Mouse (Mus musculus): Measurements from ENCODE around the gene Fez2. TPM values are rescaled to one million over a fixed set of nuclear protein-coding genes. Genes with fewer than 3 reads are reported as not detected.
A peak's percentile ranks its signal among the peaks of the same experiment; 100 is the strongest.

The Fez2 gene
- polyA plus RNA-seq, 1 experiment from 2014 or later, result 51.0 TPM

- no peak for DNase-seq
- WGBS, result 95% methylated on average over 1 of the region's 1 CpGs
These were observed 47.5 kb downstream of the Fez2 start for GRCm38 (mm10) chr17:78370445-78370844.

GRCm38 (mm10) chr17:78368481-78368880, 49.5 kb downstream of the Fez2 start:
- Histone ChIP-seq H3K4me1 (ENCODE audit: control insufficient read depth, insufficient read depth, low read length) (no peaks in the 10 kb centered on the region), H3K4me2 (ENCODE audit: low read length) (no peak overlapping the region), H3K9ac (replicated peaks; ENCODE audit: low read length) (no peak overlapping the region), H3K4me3 (replicated peaks; ENCODE audit: low read depth, low read length) (no peak overlapping the region), H3K9me3 (ENCODE audit: control insufficient read depth, low read length) (no peaks in the 10 kb centered on the region), H3K27me3 (ENCODE audit: control insufficient read depth, insufficient read depth, low read length) (no peaks in the 10 kb centered on the region), H3K36me3 (ENCODE audit: control insufficient read depth, insufficient read depth, low read length) (peaks cover 8% of the 10 kb centered on the region; the same call in 1 of the 2 replicates), H3K27ac (replicated peaks; ENCODE audit: low read depth, low read length) (no peak overlapping the region)
- DNase-seq (peak; percentile 28), ATAC-seq (ENCODE audit: low FRiP score, low TSS enrichment) (no peak)
- WGBS, result 50% methylated on average over 8 of the region's 8 CpGs

More at GRCm38 (mm10) chr17:78370445-78370844, 47.5 kb downstream of the Fez2 start:
- Histone ChIP-seq H3K9ac (replicated peaks; ENCODE audit: low read length) (no peak overlapping the region), H3K27ac (replicated peaks; ENCODE audit: low read depth, low read length) (no peak overlapping the region), H3K4me2 (ENCODE audit: low read length) (no peak overlapping the region), H3K4me1 (ENCODE audit: control insufficient read depth, insufficient read depth, low read length) (no peaks in the 10 kb centered on the region), H3K36me3 (ENCODE audit: control insufficient read depth, insufficient read depth, low read length) (peaks cover 14% of the 10 kb centered on the region), H3K9me3 (ENCODE audit: control insufficient read depth, low read length) (no peaks in the 10 kb centered on the region), H3K4me3 (replicated peaks; ENCODE audit: low read depth, low read length) (no peak overlapping the region), H3K27me3 (ENCODE audit: control insufficient read depth, insufficient read depth, low read length) (no peaks in the 10 kb centered on the region)
- ATAC-seq (ENCODE audit: low FRiP score, low TSS enrichment), result no peak

- 94% methylated on average over 7 of the region's 7 CpGs for WGBS
- Histone ChIP-seq H3K9me3 (ENCODE audit: control insufficient read depth, low read length) (no peaks in the 10 kb centered on the region), H3K4me1 (ENCODE audit: control insufficient read depth, insufficient read depth, low read length) (no peaks in the 10 kb centered on the region), H3K9ac (replicated peaks; ENCODE audit: low read length) (no peak overlapping the region), H3K4me2 (ENCODE audit: low read length) (no peak overlapping the region), H3K27ac (replicated peaks; ENCODE audit: low read depth, low read length) (no peak overlapping the region), H3K4me3 (replicated peaks; ENCODE audit: low read depth, low read length) (no peak overlapping the region), H3K27me3 (ENCODE audit: control insufficient read depth, insufficient read depth, low read length) (no peaks in the 10 kb centered on the region), H3K36me3 (ENCODE audit: control insufficient read depth, insufficient read depth, low read length) (peaks cover 3% of the 10 kb centered on the region; the same call in 1 of the 2 replicates)
- ATAC-seq (ENCODE audit: low FRiP score, low TSS enrichment) (no peak), DNase-seq (no peak)
These were observed 51.9 kb downstream of the Fez2 start for GRCm38 (mm10) chr17:78366070-78366469.

DNA sequence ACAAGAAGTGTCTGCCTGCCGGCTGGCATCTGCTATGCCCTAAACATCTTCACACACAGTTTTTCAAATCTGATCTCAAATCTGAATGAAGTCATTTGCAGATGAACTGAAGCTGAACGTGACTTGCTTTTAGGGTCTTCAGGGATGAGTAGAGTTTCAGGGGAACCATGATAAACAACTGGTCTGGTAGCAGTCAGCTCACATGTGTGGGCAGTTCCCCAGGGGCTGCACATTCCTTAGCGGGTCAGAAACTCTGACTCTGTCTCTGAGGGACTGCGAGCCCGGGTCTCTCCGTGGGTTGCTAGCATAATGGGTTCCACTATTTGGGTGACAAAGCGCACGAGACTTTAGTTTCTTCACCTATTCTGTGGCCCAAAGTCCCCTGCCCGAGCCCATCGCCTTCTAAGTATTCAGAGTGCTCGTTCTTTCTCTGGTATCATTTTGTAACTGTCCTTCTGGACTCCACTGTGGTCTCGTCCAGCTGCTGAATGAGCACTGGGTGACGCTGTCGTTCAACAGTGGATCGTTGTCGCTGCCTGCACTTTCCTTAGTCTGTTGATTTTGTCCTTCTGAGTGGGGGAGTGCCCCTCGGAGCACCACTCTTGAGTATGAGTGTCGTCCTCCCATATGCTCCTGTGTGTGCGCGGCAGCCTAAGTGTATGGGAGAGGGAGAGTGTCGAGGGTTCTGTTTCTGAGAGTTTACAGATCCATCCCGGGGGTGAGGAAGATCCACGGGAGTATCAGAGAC, 53.2 kb downstream of the Fez2 start:
- Histone ChIP-seq H3K4me2 (ENCODE audit: low read length) (no peak overlapping the region), H3K9ac (replicated peaks; ENCODE audit: low read length) (no peak overlapping the region), H3K9me3 (ENCODE audit: control insufficient read depth, low read length) (no peaks in the 10 kb centered on the region), H3K27ac (replicated peaks; ENCODE audit: low read depth, low read length) (no peak overlapping the region), H3K27me3 (ENCODE audit: control insufficient read depth, insufficient read depth, low read length) (no peaks in the 10 kb centered on the region), H3K4me1 (ENCODE audit: control insufficient read depth, insufficient read depth, low read length) (no peaks in the 10 kb centered on the region), H3K4me3 (replicated peaks; ENCODE audit: low read depth, low read length) (no peak overlapping the region), H3K36me3 (ENCODE audit: control insufficient read depth, insufficient read depth, low read length) (peaks cover 3% of the 10 kb centered on the region; the same call in 1 of the 2 replicates)
- DNase-seq, result no peak
- ATAC-seq (ENCODE audit: low FRiP score, low TSS enrichment), result no peak
- WGBS, result 92% methylated on average over 23 of the region's 23 CpGs

DNA sequence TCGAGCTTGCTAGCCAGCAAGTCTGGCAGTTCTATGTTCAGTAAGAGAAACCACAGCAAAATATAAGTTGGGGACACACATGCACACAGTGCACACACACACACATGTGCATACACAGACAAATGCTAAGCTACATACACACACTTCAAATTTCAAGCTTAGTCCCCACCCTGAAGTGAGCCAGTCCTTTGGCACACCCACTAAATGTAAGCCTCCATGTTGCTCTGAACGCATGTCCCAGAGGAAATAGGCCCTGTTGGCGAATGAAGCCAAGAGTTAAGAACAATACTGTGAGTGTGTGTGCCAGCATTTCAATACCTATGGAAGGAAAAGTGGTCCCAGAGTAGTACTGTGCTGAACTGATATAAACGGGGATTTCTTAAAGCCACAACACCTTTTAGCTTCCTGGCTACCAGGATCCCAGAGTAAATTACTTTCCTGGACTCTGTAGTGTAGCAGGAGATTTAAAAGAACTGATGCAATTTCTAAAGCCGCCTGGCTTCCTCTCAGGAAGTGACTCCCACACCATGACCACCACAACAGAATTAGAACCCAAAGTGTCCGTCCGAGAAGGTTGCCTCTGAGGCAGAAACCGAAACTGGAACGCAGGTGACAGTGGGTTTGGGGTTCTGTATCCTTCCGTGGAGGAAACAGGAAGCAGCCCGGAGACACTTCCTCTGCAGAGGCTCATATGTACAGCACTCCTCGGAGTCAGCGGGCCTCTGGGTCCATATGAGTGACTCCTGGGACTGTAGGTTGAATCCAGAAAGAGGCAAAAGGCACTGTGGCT, 55.8 kb downstream of the Fez2 start:
- H3K27ac ChIP-seq (replicated peaks; ENCODE audit: low read depth, low read length), result no peak overlapping the region
- ATAC-seq (ENCODE audit: low FRiP score, low TSS enrichment), result no peak
- H3K36me3 ChIP-seq (ENCODE audit: control insufficient read depth, insufficient read depth, low read length), result no peaks in the 10 kb centered on the region
- H3K9ac ChIP-seq (replicated peaks; ENCODE audit: low read length), result no peak overlapping the region
- H3K9me3 ChIP-seq (ENCODE audit: control insufficient read depth, low read length), result no peaks in the 10 kb centered on the region
- H3K4me3 ChIP-seq (replicated peaks; ENCODE audit: low read depth, low read length), result no peak overlapping the region
- no peaks in the 10 kb centered on the region for H3K4me1 ChIP-seq (ENCODE audit: control insufficient read depth, insufficient read depth, low read length)
- no peak overlapping the region for H3K4me2 ChIP-seq (ENCODE audit: low read length)
- WGBS, result 88% methylated on average over 13 of the region's 13 CpGs
- H3K27me3 ChIP-seq (ENCODE audit: control insufficient read depth, insufficient read depth, low read length), result no peaks in the 10 kb centered on the region
- DNase-seq, result no peak

GRCm38 (mm10) chr17:78358251-78358726, 59.7 kb downstream of the Fez2 start:
- Histone ChIP-seq H3K27me3 (ENCODE audit: control insufficient read depth, insufficient read depth, low read length) (no peaks in the 10 kb centered on the region), H3K9ac (replicated peaks; ENCODE audit: low read length) (no peak overlapping the region), H3K36me3 (ENCODE audit: control insufficient read depth, insufficient read depth, low read length) (no peaks in the 10 kb centered on the region), H3K4me1 (ENCODE audit: control insufficient read depth, insufficient read depth, low read length) (no peaks in the 10 kb centered on the region), H3K27ac (replicated peaks; ENCODE audit: low read depth, low read length) (no peak overlapping the region), H3K4me3 (replicated peaks; ENCODE audit: low read depth, low read length) (no peak overlapping the region), H3K9me3 (ENCODE audit: control insufficient read depth, low read length) (no peaks in the 10 kb centered on the region), H3K4me2 (ENCODE audit: low read length) (no peak overlapping the region)
- peak; percentile 29 for DNase-seq
- WGBS, result 61% methylated on average over 7 of the region's 7 CpGs
- ATAC-seq (ENCODE audit: low FRiP score, low TSS enrichment), result no peak

- ATAC-seq (ENCODE audit: low FRiP score, low TSS enrichment), result no peak
- no peak overlapping the region for H3K4me3 ChIP-seq (replicated peaks; ENCODE audit: low read depth, low read length)
- no peaks in the 10 kb centered on the region for H3K36me3 ChIP-seq (ENCODE audit: control insufficient read depth, insufficient read depth, low read length)
- H3K9ac ChIP-seq (replicated peaks; ENCODE audit: low read length), result no peak overlapping the region
- no peak for DNase-seq
- H3K4me1 ChIP-seq (ENCODE audit: control insufficient read depth, insufficient read depth, low read length), result no peaks in the 10 kb centered on the region
- H3K9me3 ChIP-seq (ENCODE audit: control insufficient read depth, low read length), result no peaks in the 10 kb centered on the region
- WGBS, result 79% methylated on average over 4 of the region's 4 CpGs
- no peak overlapping the region for H3K4me2 ChIP-seq (ENCODE audit: low read length)
- no peaks in the 10 kb centered on the region for H3K27me3 ChIP-seq (ENCODE audit: control insufficient read depth, insufficient read depth, low read length)
- no peak overlapping the region for H3K27ac ChIP-seq (replicated peaks; ENCODE audit: low read depth, low read length)
These were observed 60.2 kb downstream of the Fez2 start for GRCm38 (mm10) chr17:78357753-78358152.

- H3K4me3 ChIP-seq (replicated peaks; ENCODE audit: low read depth, low read length), result no peak overlapping the region
- H3K36me3 ChIP-seq (ENCODE audit: control insufficient read depth, insufficient read depth, low read length), result no peaks in the 10 kb centered on the region
- no peak overlapping the region for H3K4me2 ChIP-seq (ENCODE audit: low read length)
- 69% methylated on average over 8 of the region's 8 CpGs for WGBS
- no peaks in the 10 kb centered on the region for H3K27me3 ChIP-seq (ENCODE audit: control insufficient read depth, insufficient read depth, low read length)
- no peak overlapping the region for H3K9ac ChIP-seq (replicated peaks; ENCODE audit: low read length)
- DNase-seq, result no peak
- no peaks in the 10 kb centered on the region for H3K4me1 ChIP-seq (ENCODE audit: control insufficient read depth, insufficient read depth, low read length)
- no peaks in the 10 kb centered on the region for H3K9me3 ChIP-seq (ENCODE audit: control insufficient read depth, low read length)
- no peak overlapping the region for H3K27ac ChIP-seq (replicated peaks; ENCODE audit: low read depth, low read length)
- peak; percentile 48; the same call in 1 of the 2 replicates for ATAC-seq (ENCODE audit: low FRiP score, low TSS enrichment)
These were observed 62.3 kb downstream of the Fez2 start for GRCm38 (mm10) chr17:78355611-78356010.
